Mouse (Mus musculus) G1E (cell line): Measurements from ENCODE around the gene Cd300c2.

Experiments
- CTCF ChIP-seq: IDR thresholded peaks from 2 replicates; pipeline ENCODE4 v1.5.1; 2012; ENCODE audit warnings: low read depth, low read length, inconsistent platforms, mixed read lengths
- GATA1 ChIP-seq: IDR thresholded peaks from 2 replicates; pipeline ENCODE4 v1.6.1; 2012; ENCODE audit warnings: borderline replicate concordance, low read length, inconsistent platforms, mixed read lengths
- GATA2 ChIP-seq: IDR thresholded peaks from 2 replicates; pipeline ENCODE4 v1.6.1; 2012; ENCODE audit warnings: low read depth, low read length, inconsistent platforms, borderline replicate concordance
- TAL1 ChIP-seq: conservative IDR thresholded peaks from 2 replicates; pipeline ENCODE4 v1.6.1; 2012; ENCODE audit warnings: low read depth, low read length, inconsistent platforms, mixed read lengths

DNA sequence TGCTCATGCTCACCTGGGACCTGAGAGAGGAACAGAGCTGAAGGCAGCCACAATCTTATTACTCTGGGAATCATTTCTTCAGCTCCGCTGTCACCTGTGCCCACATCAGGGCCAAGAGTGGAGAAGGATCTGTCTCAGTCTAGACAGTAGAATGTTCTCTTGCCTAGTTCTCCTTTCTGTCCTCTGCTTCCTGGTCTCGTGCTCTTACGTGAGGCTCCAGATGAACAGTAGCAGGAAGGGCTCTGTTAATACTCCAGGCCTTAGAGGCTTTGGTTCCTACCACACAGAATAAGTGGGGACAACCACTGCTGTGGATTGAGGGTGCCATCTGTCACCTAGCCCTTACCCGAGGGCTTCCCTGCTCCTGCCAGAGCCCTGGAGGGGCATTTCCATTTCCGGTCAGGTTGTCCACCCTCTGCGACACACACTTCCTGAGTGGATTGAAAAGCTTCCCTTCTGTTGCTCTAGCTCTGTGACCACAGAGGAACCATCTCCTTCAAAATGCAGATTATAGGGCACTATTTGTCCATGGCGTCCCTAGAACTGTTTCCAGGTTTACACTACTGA lies at the start of gene Cd300c2:
- TF ChIP-seq CTCF (no peak), GATA2 (no peak), TAL1 (no peak), GATA1 (no peak)
